Mouse (Mus musculus) liver, embryonic 16.5 days (tissue): ENCODE data around the gene Myo3b. TPM values are rescaled to one million over a fixed set of nuclear protein-coding genes. Genes with fewer than 3 reads are reported as not detected.
A peak's percentile ranks its signal among the peaks of the same experiment; 100 is the strongest.

Experiments used
- ATAC-seq: fragments of 200-750 bp; cut with Nextera tagmentation; 2 replicates; pipeline ENCODE4 v1.8.0; 2017; ENCODE audit warnings: low read depth, mild to moderate bottlenecking, moderate number of reproducible peaks, moderate library complexity
- H3K27ac ChIP-seq: fragments of 300-500 bp; sonication (generic); 2 replicates; pipeline ENCODE4 v1.5.1; 2014; ENCODE audit warnings: mild to moderate bottlenecking, low read length
- H3K27me3 ChIP-seq: fragments of 300-500 bp; sonication (generic); 2 replicates; pipeline ENCODE4 v1.6.1; 2014; ENCODE audit warnings: low read depth, low read length, mixed read lengths; ENCODE audit not compliant: control insufficient read depth, insufficient read depth
- H3K36me3 ChIP-seq: fragments of 300-500 bp; sonication (generic); 2 replicates; pipeline ENCODE4 v1.6.1; 2014; ENCODE audit warnings: mild to moderate bottlenecking; ENCODE audit not compliant: control insufficient read depth, insufficient read depth
- H3K4me1 ChIP-seq: fragments of 300-500 bp; sonication (generic); 2 replicates; pipeline ENCODE4 v1.6.1; 2014; ENCODE audit warnings: low read depth, low read length, mixed read lengths; ENCODE audit not compliant: control insufficient read depth
- H3K4me2 ChIP-seq: fragments of 300-500 bp; sonication (generic); 2 replicates; pipeline ENCODE4 v1.6.1; 2014; ENCODE audit warnings: low read depth, low read length, mixed read lengths
- H3K4me3 ChIP-seq: fragments of 300-500 bp; sonication (generic); 2 replicates; pipeline ENCODE4 v1.5.1; 2014; ENCODE audit warnings: low read depth, mild to moderate bottlenecking, low read length
- H3K9ac ChIP-seq: fragments of 300-500 bp; sonication (generic); 2 replicates; pipeline ENCODE4 v1.6.1; 2014; ENCODE audit warnings: low read depth, low read length
- H3K9me3 ChIP-seq: fragments of 300-500 bp; sonication (generic); replicated peaks from 2 replicates; pipeline ENCODE4 v1.6.1; 2016; ENCODE audit warnings: low read length; ENCODE audit not compliant: control insufficient read depth
- WGBS: fragments of 180-500 bp; shearing (Covaris S2); extraction: QIAGEN DNeasy Blood & Tissue Kit; methylation state at CpG from one replicate; pipeline ENCODE4 v1.1.7; 2014; ENCODE audit not compliant: insufficient replicate concordance; 5-methylcytosine and 5-hydroxymethylcytosine counted together
- polyA plus RNA-seq: library from polyadenylated mRNA; unstranded; fragments of >200 nt; fragmentation: Nextera tagmentation; extraction: Ambion mirVana; gene quantifications from 2 replicates; pipeline ENCODE4 v1.2.1, GENCODE M21; 2015

Gene Myo3b
- polyA plus RNA-seq, 1 experiment from 2014 or later = not detected

DNA sequence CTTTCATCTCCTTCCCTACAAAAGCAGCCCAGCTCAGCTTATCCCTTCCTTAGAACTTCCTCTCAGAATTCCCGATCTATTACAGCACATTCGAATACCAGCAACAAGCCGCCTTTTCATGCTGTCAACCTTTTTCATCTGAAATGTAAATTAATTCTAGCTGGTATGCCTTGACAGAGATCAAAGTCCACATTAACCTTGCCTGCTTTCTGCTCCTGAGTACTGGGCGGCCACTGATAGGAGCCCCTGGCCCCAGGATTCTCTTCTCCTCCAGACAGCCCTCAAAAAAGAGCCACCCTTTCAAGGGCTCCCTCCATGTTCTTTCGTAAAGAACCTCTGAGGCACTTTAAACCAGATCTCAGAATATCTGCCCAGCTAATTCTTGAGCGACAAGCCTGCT lies 278.9 kb downstream of the Myo3b start:
- WGBS = 36% methylated on average over 6 of the region's 6 CpGs
- Histone ChIP-seq H3K4me2 (no peak overlapping the region), H3K4me3 (no peak overlapping the region), H3K27ac (no peak overlapping the region), H3K9me3 (no peaks in the 10 kb centered on the region), H3K27me3 (no peaks in the 10 kb centered on the region), H3K4me1 (no peaks in the 10 kb centered on the region), H3K36me3 (no peaks in the 10 kb centered on the region), H3K9ac (no peak overlapping the region)
- no peak for ATAC-seq

DNA sequence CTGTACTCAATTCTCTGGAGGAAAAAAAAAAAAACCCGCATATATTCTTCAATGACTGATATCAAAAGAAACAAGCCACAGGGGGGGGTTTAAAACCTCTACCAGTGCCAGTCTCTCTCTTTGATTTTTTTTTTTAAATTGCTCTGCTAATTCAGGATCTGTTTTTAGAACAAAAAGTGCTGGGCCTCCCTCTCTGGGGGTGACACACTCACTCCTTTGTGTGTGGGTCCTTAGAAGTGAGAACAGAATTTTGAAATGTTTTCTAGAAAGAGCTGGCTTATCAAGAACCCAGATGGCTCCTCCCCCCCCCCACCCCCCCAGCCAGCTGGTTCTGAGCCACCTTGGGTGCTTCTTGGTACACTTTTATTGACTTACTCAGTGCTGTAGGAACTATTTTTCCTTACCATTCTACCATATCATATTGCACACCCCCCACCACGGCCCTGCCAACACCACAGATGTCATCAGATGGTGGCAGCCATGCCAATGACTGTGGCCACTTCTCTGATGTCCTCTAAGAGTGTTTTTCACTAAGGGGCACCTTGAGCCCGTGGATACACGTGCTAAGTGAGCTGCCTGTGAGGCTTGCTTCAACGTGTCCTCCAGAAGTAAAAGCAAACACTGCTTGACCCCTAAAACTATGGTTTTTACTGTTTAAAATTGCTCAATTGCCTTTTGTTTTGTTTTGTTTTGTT lies 280.1 kb downstream of the Myo3b start:
- Histone ChIP-seq H3K27me3 (no peaks in the 10 kb centered on the region), H3K27ac (no peak overlapping the region), H3K9me3 (no peaks in the 10 kb centered on the region), H3K36me3 (no peaks in the 10 kb centered on the region), H3K4me2 (no peak overlapping the region), H3K4me1 (no peaks in the 10 kb centered on the region), H3K4me3 (no peak overlapping the region), H3K9ac (no peak overlapping the region)
- 44% methylated on average over 5 of the region's 5 CpGs for WGBS
- no peak for ATAC-seq

DNA sequence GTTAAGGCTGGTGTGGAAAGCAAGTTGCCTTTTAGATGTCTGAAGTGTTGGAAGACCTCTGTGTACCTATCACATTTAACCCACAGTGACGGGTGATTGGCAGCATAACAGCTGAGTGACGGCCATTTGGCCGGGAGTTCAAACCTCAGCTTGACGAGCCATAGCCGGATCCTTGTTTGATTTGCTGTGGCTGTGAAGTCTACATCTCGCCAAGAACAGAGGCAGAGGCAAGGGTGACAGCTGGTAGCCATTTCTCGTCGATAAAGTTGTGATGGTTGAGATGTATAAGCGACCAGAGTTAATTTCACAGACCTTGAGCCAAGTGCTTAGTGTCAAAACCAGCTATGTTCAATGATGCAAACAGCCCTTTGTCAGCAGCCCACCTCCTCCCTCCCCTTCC lies 283.8 kb downstream of the Myo3b start:
- no peak overlapping the region for H3K4me3 ChIP-seq
- no peaks in the 10 kb centered on the region for H3K36me3 ChIP-seq
- H3K4me2 ChIP-seq = no peak overlapping the region
- no peak overlapping the region for H3K9ac ChIP-seq
- no peak for ATAC-seq
- 56% methylated on average over 9 of the region's 9 CpGs for WGBS
- no peaks in the 10 kb centered on the region for H3K27me3 ChIP-seq
- no peaks in the 10 kb centered on the region for H3K4me1 ChIP-seq
- no peak overlapping the region for H3K27ac ChIP-seq
- H3K9me3 ChIP-seq = no peaks in the 10 kb centered on the region

DNA sequence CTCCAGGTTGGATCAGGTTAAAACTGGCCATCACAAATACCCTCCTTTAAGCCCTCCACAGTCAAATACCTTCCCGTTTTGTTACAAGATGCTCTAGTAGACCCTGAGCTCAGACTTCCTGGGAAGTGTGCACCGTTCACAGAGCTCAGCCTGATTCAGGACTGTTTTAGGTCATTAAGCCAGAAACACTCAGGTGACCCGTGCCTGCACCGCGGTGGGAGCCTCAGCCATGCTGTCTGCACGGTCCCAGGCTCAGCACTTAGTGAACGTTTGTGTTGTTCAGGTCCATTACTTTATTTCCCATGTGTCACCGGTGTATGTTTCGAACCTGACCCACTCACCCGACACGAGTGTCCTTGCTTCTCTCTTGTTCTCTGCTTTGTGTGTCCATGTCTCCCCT lies 288.7 kb downstream of the Myo3b start:
- H3K27ac ChIP-seq = no peak overlapping the region
- no peaks in the 10 kb centered on the region for H3K27me3 ChIP-seq
- H3K4me1 ChIP-seq = no peaks in the 10 kb centered on the region
- H3K4me3 ChIP-seq = no peak overlapping the region
- H3K4me2 ChIP-seq = no peak overlapping the region
- H3K9me3 ChIP-seq = no peaks in the 10 kb centered on the region
- H3K36me3 ChIP-seq = no peaks in the 10 kb centered on the region
- no peak for ATAC-seq
- 69% methylated on average over 11 of the region's 11 CpGs for WGBS
- H3K9ac ChIP-seq = no peak overlapping the region

DNA sequence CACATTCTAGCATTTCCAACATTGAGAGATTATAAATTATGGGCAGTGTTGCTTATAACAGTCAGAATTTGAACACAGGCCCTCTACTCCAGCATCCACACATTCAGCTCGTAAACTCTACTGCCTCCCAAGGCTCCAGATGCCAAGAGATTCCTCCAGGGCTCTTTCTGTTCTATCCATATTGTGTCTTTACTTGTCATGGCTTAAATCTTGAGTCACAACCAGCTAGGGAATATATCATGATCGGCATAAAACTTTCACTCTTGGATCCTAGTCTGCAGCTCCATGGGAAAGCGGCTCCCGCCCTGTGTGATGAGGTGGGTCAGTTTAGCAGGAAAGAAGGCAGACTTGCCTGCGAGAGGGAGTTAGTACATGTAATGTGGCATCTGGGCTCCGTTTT lies 294.0 kb downstream of the Myo3b start:
- H3K27ac ChIP-seq = no peak overlapping the region
- H3K9me3 ChIP-seq = no peaks in the 10 kb centered on the region
- 66% methylated on average over 6 of the region's 6 CpGs for WGBS
- H3K4me1 ChIP-seq = no peaks in the 10 kb centered on the region
- H3K27me3 ChIP-seq = no peaks in the 10 kb centered on the region
- H3K4me3 ChIP-seq = no peak overlapping the region
- ATAC-seq = no peak
- H3K4me2 ChIP-seq = no peak overlapping the region
- no peak overlapping the region for H3K9ac ChIP-seq
- H3K36me3 ChIP-seq = no peaks in the 10 kb centered on the region

DNA sequence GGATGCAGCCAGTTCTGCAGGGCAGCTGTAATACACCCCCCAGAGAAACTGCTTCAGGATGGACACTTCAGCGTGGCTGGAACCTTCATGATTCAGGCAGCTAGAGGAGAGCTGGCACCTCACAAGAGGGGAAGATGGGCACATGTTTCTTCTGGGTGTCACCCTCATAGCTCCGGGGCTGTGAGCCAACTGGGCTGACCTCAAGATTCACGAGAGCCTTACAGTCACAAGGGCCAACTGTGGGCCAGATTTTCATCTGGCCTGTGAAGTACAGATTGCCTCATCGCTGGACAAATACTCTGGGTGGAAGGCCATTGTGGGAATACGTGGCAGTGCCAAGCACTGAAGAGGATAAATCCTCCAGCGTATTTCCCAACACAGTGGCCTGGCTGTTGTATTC lies 294.6 kb downstream of the Myo3b start:
- Histone ChIP-seq H3K27ac (no peak overlapping the region), H3K27me3 (no peaks in the 10 kb centered on the region), H3K4me1 (no peaks in the 10 kb centered on the region), H3K36me3 (no peaks in the 10 kb centered on the region), H3K4me3 (no peak overlapping the region), H3K9me3 (no peaks in the 10 kb centered on the region), H3K9ac (no peak overlapping the region), H3K4me2 (no peak overlapping the region)
- no peak for ATAC-seq
- 61% methylated on average over 6 of the region's 6 CpGs for WGBS

- Histone ChIP-seq H3K27me3 (no peaks in the 10 kb centered on the region), H3K9ac (no peak overlapping the region), H3K4me2 (no peak overlapping the region), H3K9me3 (no peaks in the 10 kb centered on the region), H3K4me3 (no peak overlapping the region), H3K27ac (no peak overlapping the region), H3K4me1 (no peaks in the 10 kb centered on the region), H3K36me3 (no peaks in the 10 kb centered on the region)
- WGBS = 69% methylated on average over 6 of the region's 6 CpGs
- no peak for ATAC-seq
These were observed 297.6 kb downstream of the Myo3b start for GRCm38 (mm10) chr2:70336551-70336950.

DNA sequence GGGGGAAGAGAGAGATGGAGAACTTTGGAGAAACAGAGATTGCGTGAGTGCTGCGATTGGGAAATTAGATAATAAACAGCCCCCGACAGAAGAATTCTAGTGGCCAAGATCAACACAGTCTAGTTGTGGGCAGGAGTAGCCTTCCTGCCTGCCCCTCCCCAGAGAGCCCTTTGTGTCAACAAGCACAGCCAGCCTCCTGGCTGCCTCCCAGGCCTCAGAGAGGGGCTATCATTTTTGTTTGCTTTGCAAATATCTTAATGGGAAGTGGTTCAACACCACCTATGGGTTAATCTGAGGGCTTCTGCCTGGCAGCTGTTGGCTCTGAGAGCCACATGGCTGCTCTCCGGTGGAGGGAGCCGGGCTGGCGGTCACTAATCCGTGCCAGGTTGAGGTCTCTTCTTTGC lies 298.3 kb downstream of the Myo3b start:
- ATAC-seq = peak; percentile 74
- 16% methylated on average over 7 of the region's 7 CpGs for WGBS
- no peaks in the 10 kb centered on the region for H3K27me3 ChIP-seq

GRCm38 (mm10) chr2:70337869-70338268 lies 298.9 kb downstream of the Myo3b start:
- no peak for ATAC-seq
- Histone ChIP-seq H3K9ac (no peak overlapping the region), H3K9me3 (no peaks in the 10 kb centered on the region), H3K27me3 (no peaks in the 10 kb centered on the region), H3K36me3 (no peaks in the 10 kb centered on the region), H3K4me2 (no peak overlapping the region), H3K4me3 (no peak overlapping the region), H3K27ac (no peak overlapping the region), H3K4me1 (no peaks in the 10 kb centered on the region)
- 35% methylated on average over 9 of the region's 9 CpGs for WGBS

More for the DNA sequence above, 298.3 kb downstream of the Myo3b start:
- no peak overlapping the region for H3K4me2 ChIP-seq
- no peak overlapping the region for H3K27ac ChIP-seq
- no peaks in the 10 kb centered on the region for H3K4me1 ChIP-seq
- no peak overlapping the region for H3K9ac ChIP-seq
- no peak overlapping the region for H3K4me3 ChIP-seq
- no peaks in the 10 kb centered on the region for H3K9me3 ChIP-seq
- no peaks in the 10 kb centered on the region for H3K36me3 ChIP-seq
